Mouse (Mus musculus) E14TG2a.4 (cell line): Measurements from ENCODE around the gene Tpi1.

Experiments
- H3K27me3 ChIP-seq: 2 replicates; pipeline ENCODE4 v1.6.1; 2014; ENCODE audit warnings: low read length, control low read depth; ENCODE audit not compliant: insufficient read depth
- H3K36me3 ChIP-seq: 2 replicates; pipeline ENCODE4 v1.6.1; 2014; ENCODE audit warnings: low read length, control low read depth; ENCODE audit not compliant: insufficient read depth
- H3K4me1 ChIP-seq: replicated peaks from 2 replicates; pipeline ENCODE4 v1.6.1; 2014; ENCODE audit warnings: low read depth, low read length, control low read depth
- H3K4me3 ChIP-seq: replicated peaks from 2 replicates; pipeline ENCODE4 v1.5.1; 2014; ENCODE audit warnings: mild to moderate bottlenecking, low read length
- H3K9me3 ChIP-seq: 2 replicates; pipeline ENCODE4 v1.6.1; 2014; ENCODE audit warnings: low read length, control low read depth
- CTCF ChIP-seq: conservative IDR thresholded peaks from 2 replicates; pipeline ENCODE4 v1.5.1; 2014; ENCODE audit warnings: low read length
- NANOG ChIP-seq: IDR thresholded peaks from 2 replicates; pipeline ENCODE4 v1.6.1; 2014; ENCODE audit warnings: borderline replicate concordance, low read length, mixed read lengths
- POU5F1 ChIP-seq: IDR thresholded peaks from 2 replicates; pipeline ENCODE4 v1.6.1; 2014; ENCODE audit warnings: low read length, borderline replicate concordance

Tpi1 gene

DNA sequence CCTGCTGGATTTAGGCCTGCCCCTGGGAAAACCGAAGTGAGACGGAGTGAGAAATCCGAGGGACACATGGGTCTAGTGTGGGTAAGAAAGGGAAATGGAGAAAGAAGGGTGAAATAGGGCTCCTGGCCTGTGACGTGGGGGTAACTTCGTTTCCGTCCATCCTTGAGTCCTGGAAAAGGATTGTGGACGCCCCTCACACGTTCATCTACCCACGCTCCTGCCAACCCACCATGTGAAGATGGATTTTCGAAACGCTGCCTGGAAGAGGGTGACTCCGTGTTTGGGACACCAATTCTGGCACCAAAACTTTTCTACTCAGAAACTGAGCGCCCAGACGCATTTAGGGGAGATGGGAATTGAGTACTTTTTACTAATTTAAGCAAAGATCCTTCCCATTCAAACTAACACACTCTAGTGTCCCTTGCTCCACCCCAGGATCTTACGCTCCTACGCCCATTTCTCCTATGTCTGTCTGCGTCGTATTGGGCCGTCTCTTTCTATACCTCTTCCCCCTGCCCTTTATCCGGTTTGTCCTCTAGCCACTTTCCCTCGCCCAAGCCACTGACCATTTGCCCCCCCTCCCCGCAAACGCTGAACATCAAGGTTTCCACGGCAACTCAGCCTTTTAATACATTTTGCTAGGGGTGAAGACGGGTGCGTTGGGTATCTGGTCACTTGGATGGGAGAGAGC lies 43.9 kb upstream of the Tpi1 start:
- peak overlapping the region; percentile 82 for H3K4me3 ChIP-seq
- no peaks in the 10 kb centered on the region for H3K9me3 ChIP-seq
- peaks cover 61% of the 10 kb centered on the region for H3K27me3 ChIP-seq
- no peaks in the 10 kb centered on the region for H3K36me3 ChIP-seq
- peaks cover 81% of the 10 kb centered on the region for H3K4me1 ChIP-seq
- TF ChIP-seq CTCF, result no peak
- no peak for TF ChIP-seq POU5F1
- TF ChIP-seq NANOG, result no peak

DNA sequence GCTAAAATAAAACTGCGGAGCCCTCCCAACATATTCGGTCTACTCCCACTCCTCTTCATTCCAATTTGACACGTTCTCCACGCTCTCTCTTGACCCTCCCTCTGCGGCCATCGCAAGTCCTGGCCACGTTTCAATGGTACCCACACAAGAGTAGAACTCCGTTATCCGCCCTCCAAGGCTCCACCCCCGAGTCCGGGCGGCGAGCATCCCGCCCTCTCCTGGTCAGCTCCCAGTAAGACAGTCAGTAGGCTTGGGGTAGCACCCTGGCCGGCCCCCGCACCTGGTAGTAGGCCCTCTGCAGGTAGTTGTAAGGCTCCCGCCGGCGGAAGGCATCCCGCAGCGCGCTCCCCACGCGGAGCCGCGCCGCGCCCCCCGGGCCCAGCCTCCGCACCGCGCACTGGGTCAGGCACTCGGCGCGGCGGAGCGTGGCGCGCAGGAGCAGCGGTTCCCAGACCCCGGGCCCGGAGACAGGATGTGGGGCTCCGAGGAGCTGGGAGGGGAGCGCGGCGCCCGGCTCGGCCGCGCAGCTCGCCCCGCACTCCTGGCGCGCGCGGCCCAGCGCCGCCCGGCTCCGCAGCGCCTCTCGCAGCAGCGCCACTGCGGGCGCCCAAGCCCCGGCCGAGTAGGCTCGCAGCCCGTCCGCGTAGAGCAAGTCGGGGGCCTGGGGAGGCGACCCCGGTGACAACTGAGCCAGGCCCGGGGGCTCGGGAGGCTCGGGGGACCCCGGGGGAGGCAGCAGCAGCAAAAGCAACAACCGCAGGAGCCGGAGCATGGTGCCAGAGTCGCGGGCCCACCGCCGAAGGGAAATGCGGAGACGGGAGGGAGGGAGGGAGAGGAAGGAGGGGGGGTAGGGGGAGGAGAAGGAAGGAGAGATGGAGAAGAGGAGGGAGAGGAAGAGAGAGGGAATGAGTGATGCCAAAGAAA lies 43.1 kb upstream of the Tpi1 start, which contains the start of gene P3h3:
P3h3 (minus strand) TSS at position 837 of the 924 bp plus-strand sequence.
- H3K9me3 ChIP-seq, result no peaks in the 10 kb centered on the region
- H3K27me3 ChIP-seq, result peaks cover 56% of the 10 kb centered on the region
- TF ChIP-seq NANOG, result no peak
- peak; percentile 39 for TF ChIP-seq CTCF
- H3K36me3 ChIP-seq, result no peaks in the 10 kb centered on the region
- H3K4me1 ChIP-seq, result peaks cover 73% of the 10 kb centered on the region
- peak within 1 kb of the TSS; percentile 82 for H3K4me3 ChIP-seq

DNA sequence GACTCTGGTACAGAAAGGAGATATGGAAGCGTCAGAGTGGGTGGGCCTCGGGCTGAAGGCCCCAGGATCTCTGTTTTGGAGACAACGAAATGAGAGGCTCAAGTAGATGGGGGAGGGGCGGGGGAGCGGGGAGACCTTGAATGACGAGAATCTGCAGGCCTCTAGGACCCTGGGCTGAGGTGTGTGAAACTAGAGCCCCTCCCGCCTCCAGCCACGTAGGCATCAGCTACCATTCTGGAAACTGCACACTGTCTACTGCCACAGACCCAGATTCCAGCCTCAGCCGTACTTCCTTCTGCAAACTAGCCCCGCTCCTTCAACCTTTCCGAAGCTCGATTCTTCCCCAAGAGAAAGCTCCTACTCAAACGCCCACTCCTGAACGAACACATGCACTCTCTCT lies 42.2 kb upstream of the Tpi1 start:
- H3K36me3 ChIP-seq, result no peaks in the 10 kb centered on the region
- H3K4me1 ChIP-seq, result peaks cover 72% of the 10 kb centered on the region
- H3K9me3 ChIP-seq, result no peaks in the 10 kb centered on the region
- peak overlapping the region; percentile 82 for H3K4me3 ChIP-seq
- H3K27me3 ChIP-seq, result peaks cover 52% of the 10 kb centered on the region
- TF ChIP-seq CTCF, result no peak
- no peak for TF ChIP-seq NANOG
- TF ChIP-seq POU5F1, result no peak

GRCm38 (mm10) chr6:124854647-124855046 lies 40.6 kb upstream of the Tpi1 start:
- no peak for TF ChIP-seq NANOG
- TF ChIP-seq CTCF, result no peak
- TF ChIP-seq POU5F1, result no peak
- H3K36me3 ChIP-seq, result no peaks in the 10 kb centered on the region
- H3K4me1 ChIP-seq, result peaks cover 71% of the 10 kb centered on the region
- peaks cover 44% of the 10 kb centered on the region for H3K27me3 ChIP-seq
- no peaks in the 10 kb centered on the region for H3K9me3 ChIP-seq
- no peak overlapping the region for H3K4me3 ChIP-seq

DNA sequence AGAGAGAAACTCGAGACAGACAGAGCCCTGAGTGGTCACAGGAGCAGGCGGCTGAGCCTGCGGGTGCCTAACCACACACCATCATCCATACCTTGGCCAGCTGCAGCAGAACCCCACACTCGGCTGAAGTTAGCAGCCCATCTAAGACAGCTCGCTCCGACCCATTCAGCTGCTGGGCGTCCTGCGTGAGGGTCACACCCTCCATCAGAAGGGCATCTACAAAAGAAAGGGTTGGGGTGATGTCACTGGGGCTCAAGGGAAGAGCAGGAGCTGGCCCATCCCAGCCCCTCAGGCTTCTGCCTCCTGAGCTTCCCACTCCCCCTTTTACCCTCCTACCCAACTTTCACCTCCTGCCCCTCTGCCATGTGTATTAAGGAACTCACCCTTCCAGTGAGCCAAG lies 36.4 kb upstream of the Tpi1 start:
- H3K9me3 ChIP-seq, result no peaks in the 10 kb centered on the region
- TF ChIP-seq CTCF (no peak), POU5F1 (no peak), NANOG (no peak)
- H3K4me3 ChIP-seq, result peak overlapping the region; percentile 45
- peaks cover 66% of the 10 kb centered on the region for H3K4me1 ChIP-seq
- no peaks in the 10 kb centered on the region for H3K36me3 ChIP-seq
- peaks cover 30% of the 10 kb centered on the region for H3K27me3 ChIP-seq

GRCm38 (mm10) chr6:124847305-124847704 lies 33.2 kb upstream of the Tpi1 start:
- no peak overlapping the region for H3K4me3 ChIP-seq
- no peak for TF ChIP-seq POU5F1
- no peak for TF ChIP-seq NANOG
- peak; percentile 98 for TF ChIP-seq CTCF
- no peaks in the 10 kb centered on the region for H3K9me3 ChIP-seq
- no peaks in the 10 kb centered on the region for H3K36me3 ChIP-seq
- peaks cover 65% of the 10 kb centered on the region for H3K4me1 ChIP-seq
- peaks cover 12% of the 10 kb centered on the region for H3K27me3 ChIP-seq

DNA sequence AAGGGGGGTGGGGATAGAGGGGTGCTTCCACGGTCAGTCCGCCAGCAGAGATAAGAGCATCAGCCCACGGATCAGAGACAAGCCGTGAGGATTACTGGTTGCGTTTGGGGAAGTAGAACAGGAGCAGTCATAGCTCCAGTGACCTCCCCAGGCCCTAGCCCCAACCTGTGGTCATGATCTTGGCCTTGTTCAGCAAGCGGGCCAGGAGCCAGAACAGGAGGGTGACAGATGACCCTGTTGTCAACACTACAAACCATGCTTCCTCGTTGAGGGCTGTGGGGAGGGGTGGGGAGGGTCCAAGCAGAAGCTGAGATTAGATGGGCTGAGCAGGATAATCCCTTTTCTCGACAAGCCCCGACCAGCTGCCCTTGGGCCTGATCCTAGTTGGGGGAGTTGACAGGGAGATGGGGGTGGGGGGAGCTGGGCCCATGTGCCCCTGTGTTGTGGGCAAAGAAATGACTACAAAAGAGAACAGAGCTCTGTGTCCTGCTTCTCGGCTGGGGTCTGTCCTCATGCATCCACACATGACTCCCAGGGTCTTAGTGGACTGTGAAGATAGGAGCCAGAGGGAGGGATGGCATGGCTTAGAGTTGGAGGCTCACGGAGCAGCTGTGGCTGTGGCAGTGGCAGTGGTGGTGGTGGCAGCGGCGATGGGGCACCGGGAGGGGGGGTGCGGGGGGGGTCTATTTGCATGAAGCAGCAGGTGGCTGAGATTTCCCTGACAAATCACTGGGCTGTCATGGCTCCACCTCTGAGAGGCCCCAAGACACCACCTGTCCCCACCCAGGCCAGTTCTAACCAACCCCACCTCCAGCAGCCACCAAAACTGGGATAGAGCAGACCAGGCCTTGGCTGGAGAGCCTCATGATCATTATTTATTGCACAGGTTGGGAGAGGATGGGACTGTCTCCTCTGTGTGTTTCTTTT lies 26.4 kb upstream of the Tpi1 start, which contains the start of gene Gnb3:
Gnb3 (minus strand) TSS at position 35 of the 927 bp plus-strand sequence.
- no peak within 1 kb of the TSS for H3K4me3 ChIP-seq
- TF ChIP-seq CTCF (no peak), NANOG (no peak), POU5F1 (no peak)
- H3K27me3 ChIP-seq, result no peaks in the 10 kb centered on the region; the same call in 1 of the 2 replicates
- H3K9me3 ChIP-seq, result no peaks in the 10 kb centered on the region
- H3K36me3 ChIP-seq, result peaks cover 3% of the 10 kb centered on the region
- H3K4me1 ChIP-seq, result peaks cover 53% of the 10 kb centered on the region

GRCm38 (mm10) chr6:124839805-124840204 lies 25.7 kb upstream of the Tpi1 start:
- TF ChIP-seq CTCF, result no peak
- no peak for TF ChIP-seq NANOG
- no peak for TF ChIP-seq POU5F1
- Histone ChIP-seq H3K4me3 (no peak overlapping the region), H3K36me3 (peaks cover 10% of the 10 kb centered on the region), H3K27me3 (no peaks in the 10 kb centered on the region; the same call in 1 of the 2 replicates), H3K4me1 (peaks cover 53% of the 10 kb centered on the region), H3K9me3 (no peaks in the 10 kb centered on the region)
